Mouse (Mus musculus): ENCODE measurements at regions not wholly inside any gene's neighbourhood (a gene's known extent, or its start where the extent isn't known, plus 50 kb on each side); places are given as distances from the start of the nearest gene placed in this dataset.
A peak's percentile ranks its signal among the peaks of the same experiment; 100 is the strongest.
"Not testable (repeated sequence)": the region's sequence is repeated elsewhere in the genome, so short reads cannot be mapped to it uniquely, and the experiment has no call there.

GRCm38 (mm10) chr13:102025138-102025537 is 257.1 kb upstream of the Pik3r1 start:
- no peak for DNase-seq (ENCODE audit: low spot score in 2 of 2)

DNA sequence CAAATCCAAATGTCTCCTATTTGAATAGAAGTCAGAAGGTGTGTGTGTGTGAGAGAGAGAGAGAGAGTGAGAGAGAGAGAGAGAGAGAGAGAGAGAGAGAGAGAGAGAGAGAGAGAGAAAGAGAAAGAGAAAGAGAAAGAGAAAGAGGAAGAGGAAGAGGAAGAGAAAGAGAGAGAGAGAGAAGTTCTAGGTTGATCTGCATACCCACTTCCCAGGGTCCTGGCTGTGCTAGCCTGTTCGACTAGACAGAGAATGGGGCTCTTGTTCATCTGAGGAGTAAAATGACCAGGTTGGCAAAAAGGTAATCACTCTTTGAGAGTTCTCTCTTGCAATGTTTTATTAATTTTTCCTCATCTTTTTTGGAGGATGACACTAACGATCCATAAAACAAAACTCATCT is 257.5 kb upstream of the Pik3r1 start:
- not testable (repeated sequence) for DNase-seq (ENCODE audit: low spot score in 2 of 2)

DNA sequence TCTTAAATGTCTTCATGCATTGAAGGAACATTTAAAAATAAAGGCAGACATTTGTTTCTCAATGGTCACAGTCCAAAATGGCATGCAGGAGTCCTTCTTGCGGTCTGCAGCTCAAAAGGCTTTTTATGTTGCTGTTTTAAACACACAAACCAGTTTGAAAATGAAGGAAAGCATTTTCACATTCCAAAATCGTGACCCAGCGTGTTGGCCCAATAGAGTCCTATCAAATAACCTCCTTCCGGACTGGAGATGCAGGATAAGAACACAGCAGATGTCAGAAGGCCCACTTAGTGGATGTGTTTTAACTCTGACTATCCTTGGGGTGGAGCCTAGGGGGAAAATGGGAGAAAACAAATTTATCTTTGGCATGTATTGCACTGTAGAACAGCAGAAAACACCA is 263.4 kb upstream of the Pik3r1 start:
- no peak for DNase-seq (ENCODE audit: low spot score in 2 of 2)

DNA sequence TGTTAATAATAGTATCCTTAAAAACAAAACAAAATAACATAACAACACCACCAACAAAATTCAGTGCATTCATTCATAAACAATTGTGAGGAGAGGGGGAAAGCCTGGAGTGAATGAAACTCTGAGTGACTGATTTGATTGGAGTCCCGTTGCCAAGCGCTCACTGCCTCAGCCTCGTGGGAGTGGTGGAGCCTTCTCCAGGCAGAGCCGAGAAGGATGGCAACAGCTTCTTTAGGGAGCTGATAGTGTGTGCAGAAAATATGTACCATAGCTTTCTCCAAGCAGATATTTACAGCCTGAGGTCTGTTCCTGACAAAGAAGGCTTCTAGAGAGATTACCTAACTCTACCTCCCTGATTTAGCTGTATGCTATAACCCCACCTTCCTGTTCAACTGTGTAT is 266.5 kb upstream of the Pik3r1 start:
- peak; percentile 28 to 33 for DNase-seq (ENCODE audit: low spot score in 2 of 2)

- no peak for DNase-seq (ENCODE audit: low spot score in 2 of 2)
These were observed 268.0 kb upstream of the Pik3r1 start for GRCm38 (mm10) chr13:102036001-102036400.

DNA sequence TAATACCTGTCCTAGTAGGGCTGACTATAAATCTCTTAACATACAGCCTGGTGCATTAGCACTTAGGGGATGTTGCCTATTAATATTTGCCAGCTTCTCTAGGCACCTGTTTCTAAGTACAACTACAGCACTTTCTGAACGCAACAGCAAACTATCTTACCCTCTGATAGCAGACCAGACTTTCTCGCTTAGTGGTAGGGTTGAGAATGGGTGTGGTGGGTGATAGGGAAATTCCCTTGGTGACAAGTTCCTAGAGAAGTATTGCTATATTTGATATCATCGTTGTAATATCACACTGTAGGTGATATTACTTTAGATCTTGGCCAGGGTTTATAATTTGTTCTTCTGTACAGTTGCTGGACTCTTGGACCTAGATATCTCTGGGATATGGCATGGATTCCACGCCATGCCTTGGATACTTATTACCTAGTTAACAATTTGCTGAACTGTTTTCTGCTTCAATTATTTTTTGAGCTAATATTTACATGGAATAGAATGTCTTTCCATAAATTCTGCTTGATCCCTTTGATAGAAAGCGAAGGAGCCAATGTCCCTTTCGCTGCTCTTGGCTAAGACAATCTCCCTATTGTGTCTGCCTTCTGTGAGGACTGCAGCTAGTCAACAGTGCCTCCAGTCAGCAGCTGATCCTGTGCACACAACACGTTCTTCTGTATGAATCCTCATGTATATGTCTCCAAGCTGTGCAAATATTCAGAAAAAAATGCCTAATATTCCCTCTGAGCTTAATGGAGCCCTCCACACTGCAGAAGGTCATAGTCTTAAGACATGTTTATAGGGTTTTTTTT is 269.0 kb upstream of the Pik3r1 start:
- DNase-seq (ENCODE audit: low spot score in 2 of 2), result no peak

GRCm38 (mm10) chr13:102060213-102060612 is 292.2 kb upstream of the Pik3r1 start:
- DNase-seq (ENCODE audit: low spot score in 2 of 2), result no peak

- DNase-seq (ENCODE audit: low spot score in 2 of 2), result no peak
These were observed 296.7 kb upstream of the Pik3r1 start for GRCm38 (mm10) chr13:102064590-102065273.

DNA sequence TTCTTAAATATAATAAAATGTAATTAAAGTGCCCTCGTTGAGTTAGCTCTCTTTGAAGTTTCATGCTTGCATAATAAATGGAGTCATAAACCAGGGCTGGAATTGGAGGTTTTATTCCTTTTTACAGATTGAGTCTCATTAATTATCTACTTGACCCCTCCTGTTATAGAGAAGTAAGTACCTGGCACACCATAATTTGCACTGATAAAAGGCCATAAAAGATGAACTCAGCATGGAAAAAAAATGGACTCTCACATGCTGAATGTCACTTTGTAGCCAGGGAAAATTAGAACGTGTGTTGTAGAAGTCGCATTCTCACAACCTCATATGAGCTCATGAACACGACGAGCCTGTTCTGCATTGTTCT is 297.2 kb upstream of the Pik3r1 start:
- no peak for DNase-seq (ENCODE audit: low spot score in 2 of 2)

- peak in 1 of 2 experiments; percentile 23 for DNase-seq (ENCODE audit: low spot score in 2 of 2)
These were observed 297.8 kb upstream of the Pik3r1 start for GRCm38 (mm10) chr13:102065796-102066195.

GRCm38 (mm10) chr13:102070740-102071139 is 302.7 kb upstream of the Pik3r1 start:
- peak in 1 of 2 experiments; percentile 21 for DNase-seq (ENCODE audit: low spot score in 2 of 2)

DNA sequence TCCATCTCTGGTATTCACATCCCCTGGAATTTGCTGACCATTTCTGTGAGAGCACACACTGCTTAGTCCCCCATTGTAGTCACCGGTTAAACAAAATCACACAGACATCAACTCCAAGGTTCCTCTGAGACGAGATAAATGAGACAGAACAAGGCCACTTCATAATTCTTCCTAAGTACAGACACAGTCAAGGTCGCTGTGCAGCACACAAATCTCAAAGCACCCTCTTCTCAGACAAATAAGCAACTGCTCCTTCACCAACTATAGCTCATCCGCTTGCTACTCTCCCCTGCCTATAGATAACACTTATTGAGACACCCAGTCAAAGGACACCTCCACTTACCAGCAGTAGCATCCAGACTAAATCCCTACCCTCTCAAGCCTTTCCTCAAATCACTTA is 304.3 kb upstream of the Pik3r1 start:
- DNase-seq (ENCODE audit: low spot score in 2 of 2), result no peak

- DNase-seq (ENCODE audit: low spot score in 2 of 2), result no peak
These were observed 319.7 kb upstream of the Pik3r1 start for GRCm38 (mm10) chr13:102087766-102088165.

DNA sequence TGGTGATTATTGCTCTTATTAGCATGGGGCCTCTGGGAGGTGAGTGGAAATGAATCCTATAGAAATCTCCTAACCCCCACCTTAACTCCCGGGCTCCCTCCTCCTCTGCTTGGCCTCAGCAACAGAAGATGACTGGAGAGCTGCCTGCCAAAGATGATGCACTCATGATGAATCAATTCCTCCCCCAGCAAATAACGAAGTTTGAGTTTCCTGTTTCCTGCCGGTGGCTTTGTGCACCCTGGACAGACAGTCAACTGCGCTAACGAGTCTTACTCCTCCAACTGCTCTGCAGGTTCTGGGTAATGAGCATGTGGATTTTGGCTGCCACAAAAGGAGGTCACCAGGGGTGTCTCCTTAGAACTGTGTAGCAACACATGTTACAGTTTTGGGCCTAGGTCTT is 321.5 kb upstream of the Pik3r1 start:
- no peak for DNase-seq (ENCODE audit: low spot score in 2 of 2)

- DNase-seq (ENCODE audit: low spot score in 2 of 2), result no peak
These were observed 326.2 kb upstream of the Pik3r1 start for GRCm38 (mm10) chr13:102094193-102094592.

- DNase-seq (ENCODE audit: low spot score in 2 of 2), result no peak
These were observed 335.1 kb upstream of the Pik3r1 start for GRCm38 (mm10) chr13:102103161-102103560.

DNA sequence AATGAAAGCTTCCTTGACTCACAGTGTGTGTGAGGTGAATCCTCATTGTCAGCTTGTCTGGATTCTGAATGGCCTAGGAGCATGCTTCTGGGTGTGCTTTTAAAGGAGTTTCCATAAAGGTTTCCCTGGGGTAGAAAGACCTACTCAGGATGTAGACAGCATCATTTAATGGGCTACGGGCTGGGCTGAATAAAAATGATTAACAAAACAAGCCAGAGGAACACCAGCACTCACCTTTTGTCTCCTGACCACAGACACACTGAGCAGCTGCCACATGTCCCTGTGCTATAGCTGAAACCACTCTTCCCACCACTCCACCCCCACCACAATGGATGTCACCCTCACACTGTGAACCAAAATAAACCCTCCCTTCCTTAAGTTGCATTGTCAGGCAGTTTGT is 338.2 kb upstream of the Pik3r1 start:
- no peak for DNase-seq (ENCODE audit: low spot score in 2 of 2)

DNA sequence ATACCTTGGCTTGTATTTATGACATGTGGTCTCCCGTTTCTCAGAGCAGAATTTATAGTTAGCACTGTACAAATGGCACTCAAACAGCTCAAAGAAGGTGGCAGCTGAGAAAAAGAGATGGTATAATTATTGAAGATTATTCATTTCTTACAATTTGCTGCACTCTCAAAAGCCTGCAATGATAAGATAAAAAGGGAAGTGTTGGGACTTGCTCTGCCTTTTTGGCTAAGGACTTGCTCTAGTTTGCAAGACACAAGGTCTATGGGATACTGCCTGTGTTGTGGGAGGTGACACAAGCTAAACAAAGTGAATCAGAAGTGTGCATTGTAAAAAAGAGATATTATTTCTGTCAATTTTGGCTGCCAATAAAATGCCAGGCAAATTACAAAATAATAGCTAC is 340.2 kb upstream of the Pik3r1 start:
- no peak for DNase-seq (ENCODE audit: low spot score in 2 of 2)

GRCm38 (mm10) chr13:102108916-102109315 is 340.9 kb upstream of the Pik3r1 start:
- no peak for DNase-seq (ENCODE audit: low spot score in 2 of 2)

DNA sequence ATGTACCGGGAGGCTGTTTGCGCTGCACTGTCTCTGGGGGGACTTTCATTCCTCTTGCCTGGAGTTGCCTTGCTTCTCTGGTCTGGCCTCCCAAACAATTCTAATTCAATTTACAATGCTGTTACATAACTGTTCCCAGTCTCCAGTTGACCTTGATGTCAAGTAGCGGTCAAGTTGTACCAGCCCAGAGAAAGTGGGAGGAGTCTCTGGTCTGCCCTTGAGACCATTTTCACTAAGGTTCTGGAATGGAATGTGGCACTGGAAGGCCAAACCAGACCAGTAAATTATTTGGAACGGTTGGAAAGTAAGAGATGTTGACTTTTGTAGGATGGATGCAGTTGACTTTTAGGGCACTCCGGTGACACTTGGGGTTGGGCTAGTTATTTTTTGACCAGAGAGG is 345.9 kb upstream of the Pik3r1 start:
- DNase-seq (ENCODE audit: low spot score in 2 of 2), result no peak

DNA sequence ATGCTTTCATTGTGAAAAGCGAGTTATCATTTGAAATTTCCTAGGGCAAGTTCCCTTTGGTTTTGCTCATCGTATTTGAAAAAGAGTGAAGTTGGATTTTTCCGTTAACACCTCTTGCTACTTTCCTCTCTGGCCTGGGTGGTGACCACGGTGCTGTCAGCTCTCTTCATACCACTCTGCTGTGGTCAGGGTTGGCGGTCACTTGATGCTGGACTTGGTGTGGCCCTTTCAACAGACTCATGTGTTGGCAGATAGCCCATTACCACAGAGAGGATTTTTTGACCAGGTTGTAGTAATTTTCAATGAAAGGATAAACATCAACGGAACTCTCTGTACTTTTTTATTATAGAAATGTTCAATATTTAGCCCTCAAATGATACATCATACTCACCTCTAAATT is 354.3 kb upstream of the Pik3r1 start:
- no peak for DNase-seq (ENCODE audit: low spot score in 2 of 2)

DNA sequence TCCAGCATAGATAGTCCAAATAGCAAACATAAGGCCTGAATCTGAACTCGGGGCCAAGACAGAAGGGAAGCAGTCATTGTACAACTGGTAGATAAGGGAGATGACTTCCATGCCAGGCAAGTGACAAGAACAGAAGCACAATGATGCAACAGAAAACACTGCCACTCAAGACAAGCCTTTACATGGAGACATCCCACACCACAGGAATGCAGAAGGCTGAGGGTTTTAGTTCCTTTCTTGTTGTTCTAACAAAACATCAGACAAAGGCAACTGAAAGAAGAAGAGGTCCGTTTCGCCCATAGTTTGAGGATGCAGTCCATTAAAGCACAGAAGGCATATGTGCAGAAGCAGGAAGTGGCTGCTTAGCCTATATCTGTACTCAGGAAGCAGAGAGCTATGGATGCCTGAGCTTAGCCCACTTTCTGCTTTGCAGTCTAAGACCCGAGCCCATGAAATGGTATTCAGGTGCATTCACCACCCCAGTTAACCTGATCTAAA is 360.0 kb upstream of the Pik3r1 start:
- DNase-seq (ENCODE audit: low spot score in 2 of 2), result no peak

GRCm38 (mm10) chr13:102131459-102131858 is 363.4 kb upstream of the Pik3r1 start:
- DNase-seq (ENCODE audit: low spot score in 2 of 2), result peak in 1 of 2 experiments; percentile 28
